Mouse (Mus musculus) CH12.LX (cell line): ENCODE data around the gene B3gat3. TPM values are rescaled to one million over a fixed set of nuclear protein-coding genes. Genes with fewer than 3 reads are reported as not detected.

Experiments used
- DNase-seq: peaks from one replicate; pipeline ENCODE4 v3.0.0-alpha.2; 2013; ENCODE audit errors: extremely low read depth
- H3K27ac ChIP-seq: 2 replicates; pipeline ENCODE4 v1.5.1; 2012; ENCODE audit warnings: low read depth, mild to moderate bottlenecking, control low read depth, moderate library complexity; ENCODE audit not compliant: insufficient read depth
- H3K27me3 ChIP-seq: replicated peaks from 2 replicates; pipeline ENCODE3; 2012; ENCODE audit warnings: inconsistent platforms
- H3K36me3 ChIP-seq, 2 experiments: replicated peaks in 1 of 2; 2 replicates each; pipeline versions ENCODE3 to v1.6.1; 2012; ENCODE audit warnings: inconsistent platforms in 1 of 2, low read length in 1 of 2, mild to moderate bottlenecking in 1 of 2, mixed read lengths in 1 of 2, moderate library complexity in 1 of 2; ENCODE audit not compliant: control insufficient read depth in 1 of 2, insufficient read depth in 1 of 2
- H3K4me1 ChIP-seq, 2 experiments: 2 replicates each; pipeline ENCODE4 v1.6.1; 2012; ENCODE audit warnings: inconsistent platforms in 1 of 2, moderate library complexity in 1 of 2; ENCODE audit not compliant: insufficient read depth in 2 of 2, control insufficient read depth in 1 of 2
- H3K4me2 ChIP-seq: 2 replicates; pipeline ENCODE4 v1.6.1; 2012; ENCODE audit warnings: low read depth, mild to moderate bottlenecking, control low read depth; ENCODE audit not compliant: poor library complexity, insufficient read depth, severe bottlenecking
- H3K4me3 ChIP-seq, 3 experiments: fragments of 150-350 bp in 1 of 3; sonication (generic) in 1 of 3; replicated peaks in 1 of 3; 2 replicates each; pipeline versions ENCODE3 to v1.5.1; 2011 to 2012; ENCODE audit warnings: low read depth in 2 of 3, low read length in 2 of 3, mild to moderate bottlenecking in 2 of 3, moderate library complexity in 2 of 3, control low read depth in 1 of 3, improper control_type of control experiment in 1 of 3, inconsistent platforms in 1 of 3, mixed read lengths in 1 of 3; ENCODE audit not compliant: poor library complexity in 1 of 3
- H3K79me2 ChIP-seq: replicated peaks from 2 replicates; pipeline ENCODE4 v1.6.1; 2012; ENCODE audit warnings: mild to moderate bottlenecking, moderate library complexity; ENCODE audit not compliant: control insufficient read depth, poor library complexity, insufficient read depth, severe bottlenecking; ENCODE audit errors: extremely low read depth
- H3K9ac ChIP-seq: 2 replicates; pipeline ENCODE4 v1.6.1; 2012; ENCODE audit warnings: low read depth, mild to moderate bottlenecking, control low read depth, moderate library complexity; ENCODE audit not compliant: insufficient read depth
- H3K9me3 ChIP-seq: replicated peaks from 2 replicates; pipeline ENCODE3; 2012; ENCODE audit warnings: low read length, inconsistent platforms, mixed read lengths
- BHLHE40 ChIP-seq: IDR thresholded peaks from 2 replicates; pipeline ENCODE4 v1.6.1; 2011; ENCODE audit warnings: mild to moderate bottlenecking, low read depth, low read length, improper control_type of control experiment
- CHD2 ChIP-seq: IDR thresholded peaks from 2 replicates; pipeline ENCODE4 v1.6.1; 2011; ENCODE audit warnings: low read length, improper control_type of control experiment
- CTCF ChIP-seq, 2 experiments: IDR thresholded peaks in 1 of 2; conservative IDR thresholded peaks in 1 of 2; 2 replicates each; pipeline ENCODE4 v1.5.1; 2011 to 2012; ENCODE audit warnings: low read depth in 2 of 2, low read length in 2 of 2, improper control_type of control experiment in 1 of 2, inconsistent platforms in 1 of 2, mild to moderate bottlenecking in 1 of 2, moderate library complexity in 1 of 2
- E2F4 ChIP-seq: IDR thresholded peaks from 2 replicates; pipeline ENCODE4 v1.6.1; 2011; ENCODE audit warnings: low read depth, low read length, improper control_type of control experiment; ENCODE audit not compliant: insufficient replicate concordance
- ELF1 ChIP-seq: IDR thresholded peaks from 2 replicates; pipeline ENCODE4 v1.6.1; 2014; ENCODE audit warnings: low read depth, mild to moderate bottlenecking, inconsistent platforms, low read length, improper control_type of control experiment
- ETS1 ChIP-seq: conservative IDR thresholded peaks from 2 replicates; pipeline ENCODE4 v1.6.1; 2012; ENCODE audit warnings: low read depth, mild to moderate bottlenecking, inconsistent platforms, low read length, improper control_type of control experiment, moderate library complexity
- HCFC1 ChIP-seq: IDR thresholded peaks from 2 replicates; pipeline ENCODE4 v1.6.1; 2012; ENCODE audit warnings: low read depth, mild to moderate bottlenecking, inconsistent platforms, low read length, improper control_type of control experiment
- JUN ChIP-seq: IDR thresholded peaks from 2 replicates; pipeline ENCODE4 v1.6.1; 2011; ENCODE audit warnings: low read depth, mild to moderate bottlenecking, low read length, improper control_type of control experiment, moderate library complexity; ENCODE audit not compliant: insufficient read depth
- MAFK ChIP-seq: IDR thresholded peaks from 2 replicates; pipeline ENCODE4 v1.6.1; 2011; ENCODE audit warnings: low read length, improper control_type of control experiment; ENCODE audit not compliant: insufficient replicate concordance
- MAZ ChIP-seq: IDR thresholded peaks from 2 replicates; pipeline ENCODE4 v1.6.1; 2012; ENCODE audit warnings: low read depth, mild to moderate bottlenecking, inconsistent platforms, low read length, improper control_type of control experiment, moderate library complexity
- NRF1 ChIP-seq: IDR thresholded peaks from 2 replicates; pipeline ENCODE4 v1.6.1; 2014; ENCODE audit warnings: low read depth, mild to moderate bottlenecking, inconsistent platforms, low read length, improper control_type of control experiment, moderate library complexity
- PAX5 ChIP-seq: IDR thresholded peaks from 2 replicates; pipeline ENCODE4 v1.6.1; 2012; ENCODE audit warnings: low read length, inconsistent platforms, mixed read lengths
- POLR2A ChIP-seq: IDR thresholded peaks from 2 replicates; pipeline ENCODE4 v1.6.1; 2011; ENCODE audit warnings: low read depth, mild to moderate bottlenecking, improper control_type of control experiment, low read length
- POLR2AphosphoS2 ChIP-seq: IDR thresholded peaks from 2 replicates; pipeline ENCODE4 v1.6.1; 2011; ENCODE audit warnings: low read depth, low read length, improper control_type of control experiment
- RCOR1 ChIP-seq: conservative IDR thresholded peaks from 2 replicates; pipeline ENCODE4 v1.6.1; 2012; ENCODE audit warnings: low read depth, mild to moderate bottlenecking, inconsistent platforms, low read length, improper control_type of control experiment
- SMC3 ChIP-seq: IDR thresholded peaks from 2 replicates; pipeline ENCODE4 v1.6.1; 2011; ENCODE audit warnings: low read depth, low read length, improper control_type of control experiment
- ZC3H11A ChIP-seq: IDR thresholded peaks from 2 replicates; pipeline ENCODE4 v1.6.1; 2012; ENCODE audit warnings: low read depth, mild to moderate bottlenecking, inconsistent platforms, low read length, improper control_type of control experiment
- ZKSCAN1 ChIP-seq: IDR thresholded peaks from 2 replicates; pipeline ENCODE4 v1.6.1; 2012; ENCODE audit warnings: low read depth, inconsistent platforms, low read length, improper control_type of control experiment, borderline replicate concordance
- ZMIZ1 ChIP-seq: IDR thresholded peaks from 2 replicates; pipeline ENCODE4 v1.6.1; 2012; ENCODE audit warnings: low read depth, mild to moderate bottlenecking, inconsistent platforms, low read length, improper control_type of control experiment
- dilution Hi-C: fragments of 300-500 bp; cut with MboI; formaldehyde crosslinking; loops from 2 replicates; pipeline ENCODE4 v1.14.3; 2020; ENCODE audit warnings: low sequenced_read_pairs; ENCODE audit not compliant: extremely low pct_unique_long_range_greater_than_20kb, extremely low pct_ligation_motif_present
- in situ Hi-C: fragments of 300-500 bp; cut with MboI; formaldehyde crosslinking; loops from 3 replicates; pipeline ENCODE4 v1.14.3; 2019; ENCODE audit warnings: low sequenced_read_pairs, low pct_ligation_motif_present, low pct_unique_long_range_greater_than_20kb, mixed read lengths
- polyA plus RNA-seq: library from polyadenylated mRNA; unstranded; fragments of >175 nt; gene quantifications from 2 replicates; pipeline ENCODE4 v1.2.1, GENCODE M21; 2012; ENCODE audit warnings: low read depth; ENCODE audit not compliant: insufficient read length
- total RNA-seq, 2 experiments: library from RNA; depleted of rRNA; stranded (reverse); fragments of 300-350 nt in 1 of 2; fragments of >200 nt in 1 of 2; gene quantifications; 2 replicates each; pipeline ENCODE4 v1.2.3; 2012 to 2014

Gene B3gat3
- total and polyA plus RNA-seq, 3 experiments = 17.8 to 54.8 (median 33.0) TPM

GRCm38 (mm10) chr19:8871267-8872186 lies 48.6 kb upstream of the B3gat3 start, which contains the start of gene Ubxn1 (continued):
- TF ChIP-seq BHLHE40 (peak; percentile 88), ZMIZ1 (0 out of 2 replicates have a peak, but pooled peaks have one; percentile 22), ELF1 (peak; percentile 99), POLR2A (peak; percentile 70), HCFC1 (peak; percentile 97)

- H3K27ac ChIP-seq = no peak overlapping the region
Observed at GRCm38 (mm10) chr19:8872266-8872840, 47.8 kb upstream of the B3gat3 start.

GRCm38 (mm10) chr19:8875031-8875430 lies 45.1 kb upstream of the B3gat3 start:
- H3K4me1 ChIP-seq = peaks cover 2 to 25% of the 10 kb centered on the region in 2 experiments; a peak in 3 of 4 replicates
- H3K36me3 ChIP-seq = peaks cover 27 to 61% of the 10 kb centered on the region in 2 experiments
- dilution Hi-C loops = no loop called here
- no peak overlapping the region for H3K27ac ChIP-seq
- peaks cover 19% of the 10 kb centered on the region for H3K79me2 ChIP-seq
- no peak overlapping the region for H3K4me3 ChIP-seq
- no peak for DNase-seq
- TF ChIP-seq HCFC1 (no peak), E2F4 (no peak)
- TF ChIP-seq, all 38 proteins: peak for 0
- Histone ChIP-seq H3K27me3 (no peaks in the 10 kb centered on the region), H3K9ac (no peak overlapping the region), H3K9me3 (no peaks in the 10 kb centered on the region), H3K4me2 (no peak overlapping the region)
- in situ Hi-C loops = no loop called here

More at GRCm38 (mm10) chr19:8872266-8872840, 47.8 kb upstream of the B3gat3 start:
- Histone ChIP-seq H3K9me3 (no peaks in the 10 kb centered on the region), H3K4me2 (peak overlapping the region; percentile 43), H3K9ac (peak overlapping the region; percentile 88), H3K27me3 (no peaks in the 10 kb centered on the region), H3K79me2 (peaks cover 19% of the 10 kb centered on the region), H3K4me1 (peaks cover 2 to 16% of the 10 kb centered on the region in 2 experiments; a peak in 2 of 4 replicates), H3K36me3 (peaks cover 25 to 43% of the 10 kb centered on the region in 2 experiments), H3K4me3 (peak overlapping the region; percentile 84 to 97 (median 87))
- dilution Hi-C loops (no loop called here), in situ Hi-C loops (no loop called here)
- TF ChIP-seq ELF1 (no peak), ZKSCAN1 (no peak), NRF1 (no peak), JUN (no peak), SMC3 (no peak), CTCF (conservative IDR thresholded peaks at IDR 0.05 in 1 of 2, IDR thresholded peaks at IDR 0.05 in 1 of 2; ENCODE audit: low read depth in 2 of 2, low read length in 2 of 2) (no peak), ETS1 (no peak), MAFK (no peak), RCOR1 (no peak), MAZ (no peak), CHD2 (no peak), POLR2AphosphoS2 (no peak), PAX5 (no peak), ZC3H11A (no peak)
- no peak for DNase-seq
